Mouse (Mus musculus) bone marrow, adult 2 months (tissue): ENCODE data around the gene Tex47. TPM values are rescaled to one million over a fixed set of nuclear protein-coding genes. Genes with fewer than 3 reads are reported as not detected.

Source experiments
- H3K27ac ChIP-seq: fragments of 200-500 bp; 2 replicates; pipeline ENCODE4 v1.5.1; 2012; ENCODE audit warnings: low read depth, mild to moderate bottlenecking, control low read depth, inconsistent platforms, low read length; ENCODE audit not compliant: control insufficient read depth, poor library complexity, insufficient read depth
- H3K4me1 ChIP-seq: fragments of 200-500 bp; 2 replicates; pipeline ENCODE4 v1.6.1; 2011; ENCODE audit warnings: low read length; ENCODE audit not compliant: control insufficient read depth, insufficient read depth
- H3K4me3 ChIP-seq: fragments of 200-500 bp; replicated peaks from 2 replicates; pipeline ENCODE3; 2011; ENCODE audit warnings: mild to moderate bottlenecking, low read depth, low read length, control low read depth; ENCODE audit not compliant: control insufficient read depth
- CTCF ChIP-seq: fragments of 200-500 bp; IDR thresholded peaks from 2 replicates; pipeline ENCODE4 v1.5.1; 2011; ENCODE audit warnings: low read length, control low read depth; ENCODE audit not compliant: control insufficient read depth, insufficient read depth
- POLR2A ChIP-seq: fragments of 200-500 bp; IDR thresholded peaks from 2 replicates; pipeline ENCODE4 v1.6.1; 2011; ENCODE audit warnings: low read depth, mild to moderate bottlenecking, control low read depth, low read length, borderline replicate concordance; ENCODE audit not compliant: control insufficient read depth
- WGBS: fragments of 180-500 bp; shearing (Covaris S2); methylation state at CpG from one replicate; pipeline ENCODE4 v1.1.7; 2018; 5-methylcytosine and 5-hydroxymethylcytosine counted together
- polyA plus RNA-seq: library from polyadenylated mRNA; stranded (reverse); fragments of >200 nt; gene quantifications from 2 replicates; pipeline ENCODE4 v1.2.4, GENCODE M21; 2011; ENCODE audit warnings: low replicate concordance; ENCODE audit not compliant: missing spikeins, insufficient read depth, insufficient read length

Gene Tex47
- polyA plus RNA-seq, result not detected in 2 replicates

DNA sequence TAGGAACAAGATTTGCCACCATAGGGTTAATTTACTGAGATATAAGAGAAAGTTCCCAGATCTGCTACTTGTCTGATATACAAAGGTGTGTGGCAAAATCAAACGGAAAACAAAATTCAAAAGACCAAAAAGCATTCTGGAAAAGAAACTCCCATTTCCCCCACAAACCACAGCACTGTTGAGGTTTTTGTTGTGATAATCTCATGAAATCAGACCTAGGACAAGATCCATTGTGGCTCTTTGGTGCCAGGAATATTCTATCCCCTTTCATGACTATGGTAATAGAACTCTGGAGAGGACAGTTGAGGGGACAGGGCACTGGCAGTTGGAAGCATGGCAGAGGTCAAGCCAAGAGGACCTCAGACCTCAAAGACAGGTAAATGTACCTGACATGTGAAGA lies at the start of gene Tex47:
TSS of gene Tex47 (plus strand) at position 301 of the 400 bp plus-strand sequence.
- Histone ChIP-seq H3K4me3 (no peak within 1 kb of the TSS), H3K27ac (no peak within 1 kb of the TSS), H3K4me1 (no peaks in the 10 kb centered on the region)
- no peak for TF ChIP-seq CTCF
- no peak for TF ChIP-seq POLR2A
- 62% methylated on average over 1 of the region's 1 CpGs for WGBS

DNA sequence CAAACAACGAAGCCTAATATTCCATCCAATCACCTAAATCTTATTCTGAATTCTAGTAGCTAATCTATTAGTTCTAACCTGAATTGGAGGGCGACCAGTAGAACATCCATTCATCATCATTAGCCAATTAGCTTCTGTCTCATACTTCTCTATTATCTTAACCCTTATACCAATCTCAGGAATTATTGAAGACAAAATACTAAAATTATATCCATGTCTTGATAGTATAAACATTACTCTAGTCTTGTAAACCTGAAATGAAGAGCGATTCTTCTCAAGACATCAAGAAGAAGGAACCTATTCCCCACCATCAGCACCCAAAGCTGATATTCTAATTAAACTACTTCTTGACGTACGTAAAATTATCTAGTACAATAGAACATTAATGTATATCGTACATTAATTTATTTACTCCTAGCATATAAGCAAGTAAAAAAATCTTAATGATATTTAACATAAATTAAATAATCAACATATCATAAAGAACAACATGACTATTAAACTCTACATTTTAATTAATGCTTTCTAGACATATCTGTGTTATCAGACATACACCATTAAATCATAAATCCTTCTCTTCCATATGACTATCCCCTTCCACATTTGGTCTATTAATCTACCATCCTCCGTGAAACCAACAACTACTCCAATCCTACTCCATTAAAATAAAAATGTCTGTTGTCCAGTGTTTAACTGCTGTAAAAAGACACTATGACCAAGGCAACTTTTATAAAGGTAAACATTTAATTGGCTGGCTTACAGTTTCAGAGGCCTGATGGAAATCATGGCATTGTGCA lies 27.1 kb upstream of the Tex47 start:
- 73% methylated on average over 7 of the region's 7 CpGs for WGBS
- H3K4me1 ChIP-seq, result no peaks in the 10 kb centered on the region
- TF ChIP-seq POLR2A, result no peak
- TF ChIP-seq CTCF, result no peak
- no peak overlapping the region for H3K27ac ChIP-seq
- no peak overlapping the region for H3K4me3 ChIP-seq

DNA sequence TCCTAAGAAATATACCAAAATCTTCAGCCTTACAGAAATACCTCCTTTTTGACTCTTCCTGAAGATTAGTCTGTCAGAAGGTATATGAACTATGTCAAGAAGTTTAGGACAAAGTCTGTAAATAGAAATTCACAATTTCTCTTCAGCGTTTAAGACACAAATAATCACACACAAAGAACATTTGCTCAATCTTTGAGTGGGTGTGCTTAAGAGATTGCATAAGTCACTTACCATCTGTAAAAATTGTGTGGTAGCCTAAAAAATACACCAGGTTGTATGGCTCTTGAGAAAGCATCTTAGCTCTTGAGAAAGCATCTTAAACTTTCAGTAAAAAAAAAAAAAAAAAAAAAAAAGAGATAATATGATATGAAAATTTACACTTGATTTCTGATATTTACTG lies 19.6 kb upstream of the Tex47 start:
- no peak for TF ChIP-seq CTCF
- no peak for TF ChIP-seq POLR2A
- H3K27ac ChIP-seq, result no peak overlapping the region
- WGBS, result 83% methylated on average over 1 of the region's 1 CpGs

DNA sequence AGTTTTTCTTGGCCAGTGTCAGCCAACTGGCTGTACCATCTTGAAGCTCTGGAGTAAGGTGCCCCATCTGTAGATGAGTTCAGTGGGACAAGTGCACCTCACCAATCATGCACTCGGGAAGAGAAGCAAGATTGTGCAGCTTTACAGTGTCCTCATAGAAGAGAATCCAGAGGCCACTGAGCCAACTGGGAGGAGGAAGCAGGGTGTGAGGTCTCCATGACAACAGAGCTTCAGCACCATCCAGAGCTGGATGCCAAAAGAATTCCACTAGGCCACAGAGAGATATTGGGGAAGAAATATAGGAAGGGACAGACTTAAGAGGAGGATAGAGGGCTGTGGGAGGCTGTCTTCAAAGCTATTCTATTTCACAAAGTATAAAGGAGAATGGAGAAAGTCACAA lies 950 bp upstream of the Tex47 start:
- Histone ChIP-seq H3K4me1 (no peaks in the 10 kb centered on the region), H3K4me3 (no peak overlapping the region), H3K27ac (no peak overlapping the region)
- 74% methylated on average over 1 of the region's 1 CpGs for WGBS
- TF ChIP-seq POLR2A (no peak), CTCF (no peak)

More for the DNA sequence above, 19.6 kb upstream of the Tex47 start:
- H3K4me3 ChIP-seq, result no peak overlapping the region
- no peaks in the 10 kb centered on the region for H3K4me1 ChIP-seq

DNA sequence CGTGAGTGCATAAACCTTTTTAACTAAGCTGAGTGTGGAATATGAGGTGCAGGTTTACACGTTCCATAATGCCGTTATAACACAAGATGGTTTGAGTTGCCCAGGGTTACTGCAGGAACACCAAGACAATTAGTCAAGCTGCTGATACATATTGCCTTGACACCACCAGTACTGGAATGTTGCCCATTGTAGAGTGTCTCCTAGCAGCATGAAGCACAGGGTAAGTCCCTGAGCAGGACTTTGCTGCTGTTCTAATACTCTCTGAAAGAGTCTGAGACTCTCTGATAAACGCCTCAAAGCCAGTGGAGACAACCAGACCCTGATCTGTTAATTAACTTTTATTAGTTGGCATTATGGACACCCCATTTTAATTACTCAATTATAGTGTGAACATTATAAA lies 21.7 kb downstream of the Tex47 start:
- H3K4me3 ChIP-seq, result no peak overlapping the region
- TF ChIP-seq CTCF, result no peak
- TF ChIP-seq POLR2A, result no peak
- no peaks in the 10 kb centered on the region for H3K4me1 ChIP-seq
- H3K27ac ChIP-seq, result no peak overlapping the region
- 72% methylated on average over 4 of the region's 4 CpGs for WGBS

DNA sequence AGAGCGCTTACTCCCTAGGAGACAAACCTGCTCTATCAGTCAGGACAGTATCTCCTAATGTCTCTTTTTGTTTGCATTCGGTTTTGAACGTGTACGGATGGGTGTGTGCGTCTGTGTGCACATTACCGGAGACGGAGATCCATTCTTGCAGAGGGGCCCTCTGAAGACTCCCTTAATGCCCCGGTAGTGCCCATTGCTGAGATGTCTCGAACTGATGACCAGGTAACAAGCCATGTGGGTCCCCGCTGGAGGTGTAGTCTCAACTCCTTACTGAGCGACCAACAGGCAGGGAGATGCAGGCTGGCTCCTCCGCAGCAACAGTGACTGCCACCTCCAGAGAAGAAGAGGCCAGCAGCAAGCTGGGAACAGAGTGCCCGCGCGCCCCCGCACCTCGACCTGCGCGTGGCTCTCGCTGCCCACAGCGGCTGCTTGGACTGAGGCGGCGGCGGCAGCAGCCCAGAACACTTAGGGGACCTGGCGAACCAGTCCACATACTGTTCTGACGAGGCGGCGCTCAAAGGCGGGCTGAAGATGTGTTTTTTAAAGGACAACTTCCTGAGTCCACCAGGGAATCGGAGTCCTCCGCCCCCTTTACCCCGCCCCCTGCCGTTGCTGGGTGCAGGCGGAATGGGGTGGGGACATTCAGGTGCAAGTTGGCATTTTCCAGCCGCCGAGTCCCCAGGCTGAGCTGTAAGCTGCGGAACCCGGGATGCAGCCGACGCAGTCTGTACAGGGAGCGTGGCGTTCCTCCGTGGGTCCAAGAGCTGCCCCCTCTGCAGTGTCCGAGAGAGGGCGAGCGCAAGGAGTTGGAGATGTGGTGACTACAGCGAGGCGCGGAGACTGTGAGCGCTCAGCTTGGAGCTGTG lies 40.5 kb downstream of the Tex47 start, which contains the start of gene Zfp804b:
TSS of gene Zfp804b (minus strand) at position 612 of the 866 bp plus-strand sequence.
- H3K4me3 ChIP-seq, result no peak within 1 kb of the TSS
- no peaks in the 10 kb centered on the region for H3K4me1 ChIP-seq
- no peak within 1 kb of the TSS for H3K27ac ChIP-seq
- 3% methylated on average over 50 of the region's 50 CpGs for WGBS
- TF ChIP-seq POLR2A, result no peak
- no peak for TF ChIP-seq CTCF

DNA sequence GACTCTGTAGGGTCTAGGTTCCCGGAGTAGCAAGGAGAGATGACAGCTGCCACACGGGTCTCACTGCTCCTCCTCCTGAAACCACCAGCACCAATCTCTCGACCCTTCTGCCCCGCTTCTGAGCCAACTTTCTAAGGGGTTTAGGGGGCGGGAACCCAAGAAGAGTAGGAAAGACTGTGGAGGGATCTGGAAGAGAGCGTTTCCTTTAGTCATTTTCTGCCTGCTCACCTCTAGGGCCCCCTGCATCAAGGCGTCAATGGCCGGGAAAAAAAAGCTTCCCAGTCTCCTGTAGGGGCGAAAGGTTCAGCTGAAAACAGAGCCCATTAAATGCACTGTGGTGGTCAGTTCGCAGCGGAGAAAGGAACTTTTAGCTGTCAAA lies 41.1 kb downstream of the Tex47 start:
- WGBS, result 1% methylated on average over 11 of the region's 11 CpGs
- H3K27ac ChIP-seq, result no peak overlapping the region
- H3K4me3 ChIP-seq, result no peak overlapping the region
- no peak for TF ChIP-seq CTCF
- TF ChIP-seq POLR2A, result no peak
- no peaks in the 10 kb centered on the region for H3K4me1 ChIP-seq

Other genes with a start within 250 kb of the Tex47 start
- not detected in 2 replicates for gene Zfp804b, start 40.6 kb downstream of the Tex47 start, polyA plus RNA-seq